In genomic region chr7:118554290-118554689, GRCm38 (mm10) we compare ENCODE assay signal across 30 mouse cellular contexts. TPM values are rescaled to one million over a fixed set of nuclear protein-coding genes. Genes with fewer than 3 reads are reported as not detected.
A peak's percentile ranks its signal among the peaks of the same experiment; 100 is the strongest.
DNase-seq lines count a peak whose midpoint lies in the region; ATAC-seq and TF ChIP-seq lines count a peak whose summit lies in the region.
"Had no signal": no experiment of that assay in that cellular context is flagged by ENCODE, and none has a peak within 500 bp of the region (broad histone marks: within the 10 kb centered on the region; RNA-seq: fewer than 3 reads in every experiment).

No protein-coding gene starts in this region.

- H3K36me3 ChIP-seq in hindbrain, postnatal 0 days (ENCODE audit: insufficient read depth, low read length), result peaks cover 24% of the 10 kb centered on the region
- H3K36me3 ChIP-seq in hindbrain, embryonic 10.5 days, result peaks cover 92% of the 10 kb centered on the region
- H3K36me3 ChIP-seq in midbrain, embryonic 12.5 days, result peaks cover 52% of the 10 kb centered on the region
- peaks cover 78% of the 10 kb centered on the region for H3K36me3 ChIP-seq in midbrain, embryonic 10.5 days
- no peaks in the 10 kb centered on the region for H3K36me3 ChIP-seq in heart, adult 2 months (ENCODE audit: control insufficient read depth, insufficient read depth, low read length)

- no peaks in the 10 kb centered on the region for H3K79me2 ChIP-seq in heart, adult 2 months (replicated peaks; ENCODE audit: control insufficient read depth, insufficient read depth, low read length)

- no peak overlapping the region for H3K4me2 ChIP-seq in hindbrain, postnatal 0 days (ENCODE audit: low read depth, low read length)
- no peak overlapping the region for H3K4me2 ChIP-seq in midbrain, embryonic 12.5 days (replicated peaks)
- H3K4me2 ChIP-seq: embryonic facial prominence, embryonic 12.5 days; forebrain, embryonic 13.5 days; heart, embryonic 13.5 days; hindbrain, embryonic 12.5 days; hindbrain, embryonic 15.5 days had no signal

- H3K4me1 ChIP-seq in hindbrain, postnatal 0 days (ENCODE audit: insufficient read depth, low read length), result no peaks in the 10 kb centered on the region
- H3K4me1 ChIP-seq in hindbrain, embryonic 10.5 days (replicated peaks), result no peaks in the 10 kb centered on the region
- no peaks in the 10 kb centered on the region for H3K4me1 ChIP-seq in midbrain, embryonic 12.5 days
- no peaks in the 10 kb centered on the region for H3K4me1 ChIP-seq in midbrain, embryonic 10.5 days
- H3K4me1 ChIP-seq in heart, adult 2 months (ENCODE audit: control insufficient read depth, insufficient read depth, low read length), result no peaks in the 10 kb centered on the region
- H3K4me1 ChIP-seq: embryonic facial prominence, embryonic 12.5 days; forebrain, embryonic 13.5 days; heart, embryonic 10.5 days; heart, embryonic 13.5 days; hindbrain, embryonic 12.5 days; hindbrain, embryonic 15.5 days had no signal

- no peak for ATAC-seq in hindbrain, postnatal 0 days
- ATAC-seq in midbrain, embryonic 12.5 days (ENCODE audit: low FRiP score, low read depth), result no peak
- ATAC-seq: activated CD4-positive, CD25-positive, alpha-beta regulatory T cell, adult 4 months; CD4-positive, CD25-positive, alpha-beta regulatory T cell, adult 4 months; forebrain, embryonic 13.5 days; forebrain, postnatal 0 days had no signal

- 0 out of 2 replicates have a peak, but pooled peaks cover 2% of the 10 kb centered on the region for H3K9me3 ChIP-seq in hindbrain, postnatal 0 days (ENCODE audit: low read length)
- 0 out of 2 replicates have a peak, but pooled peaks cover 4% of the 10 kb centered on the region for H3K9me3 ChIP-seq in hindbrain, embryonic 10.5 days
- H3K9me3 ChIP-seq in midbrain, embryonic 12.5 days, result no peaks in the 10 kb centered on the region
- peaks cover 7% of the 10 kb centered on the region; the same call in 1 of the 2 replicates for H3K9me3 ChIP-seq in midbrain, embryonic 10.5 days (replicated peaks)
- H3K9me3 ChIP-seq: embryonic facial prominence, embryonic 12.5 days; heart, embryonic 10.5 days; hindbrain, embryonic 15.5 days had no signal

- WGBS in hindbrain, postnatal 0 days, result 61% methylated on average over 2 of the region's 2 CpGs
- 88% methylated on average over 2 of the region's 2 CpGs for WGBS in hindbrain, embryonic 10.5 days
- WGBS in midbrain, embryonic 12.5 days, result 90% methylated on average over 2 of the region's 2 CpGs
- 92% methylated on average over 2 of the region's 2 CpGs for WGBS in midbrain, embryonic 10.5 days
- WGBS in heart, adult 2 months, result 74% methylated on average over 2 of the region's 2 CpGs

- TF ChIP-seq CTCF in hindbrain, postnatal 0 days (IDR thresholded peaks at IDR 0.05; ENCODE audit: low read depth), result no peak
- TF ChIP-seq CTCF in brain, embryonic 14.5 days (IDR thresholded peaks at IDR 0.05; ENCODE audit: borderline replicate concordance, extremely low read depth, insufficient read depth, insufficient read length), result no peak
- TF ChIP-seq CTCF in heart, adult 2 months (IDR thresholded peaks at IDR 0.05), result no peak

- no peak for TF ChIP-seq POLR2A in brain, embryonic 14.5 days (IDR thresholded peaks at IDR 0.05; ENCODE audit: borderline replicate concordance, extremely low read depth, insufficient read depth, insufficient read length, poor library complexity, severe bottlenecking)
- TF ChIP-seq POLR2A in heart, adult 2 months (IDR thresholded peaks at IDR 0.05; ENCODE audit: insufficient read depth, low read depth, low read length), result no peak

- H3K4me3 ChIP-seq in hindbrain, postnatal 0 days (ENCODE audit: low read length), result no peak overlapping the region
- H3K4me3 ChIP-seq in hindbrain, embryonic 10.5 days, result no peak overlapping the region
- no peak overlapping the region for H3K4me3 ChIP-seq in midbrain, embryonic 12.5 days
- H3K4me3 ChIP-seq in midbrain, embryonic 10.5 days, result no peak overlapping the region
- H3K4me3 ChIP-seq in heart, adult 2 months, result no peak overlapping the region
- H3K4me3 ChIP-seq: embryonic facial prominence, embryonic 12.5 days; erythroblast, embryonic 14.5 days; forebrain, embryonic 13.5 days; gastrocnemius, adult 2 months; heart, embryonic 10.5 days; heart, embryonic 13.5 days; hindbrain, embryonic 12.5 days; hindbrain, embryonic 15.5 days had no signal

- TF ChIP-seq EP300 in heart, adult 2 months (IDR thresholded peaks at IDR 0.05; ENCODE audit: insufficient read depth, low read depth, low read length), result no peak

- intact Hi-C loops in heart, adult 2 months (cut with DNase I), result no loop called here

- H3K27me3 ChIP-seq in hindbrain, postnatal 0 days (ENCODE audit: insufficient read depth, low read length), result no peaks in the 10 kb centered on the region
- H3K27me3 ChIP-seq in hindbrain, embryonic 10.5 days (ENCODE audit: insufficient read depth, poor library complexity, severe bottlenecking), result no peaks in the 10 kb centered on the region
- no peaks in the 10 kb centered on the region for H3K27me3 ChIP-seq in midbrain, embryonic 12.5 days
- no peaks in the 10 kb centered on the region for H3K27me3 ChIP-seq in midbrain, embryonic 10.5 days (ENCODE audit: low read depth, poor library complexity, severe bottlenecking)
- H3K27me3 ChIP-seq in heart, adult 2 months (ENCODE audit: control insufficient read depth, insufficient read depth, low read length), result no peaks in the 10 kb centered on the region
- H3K27me3 ChIP-seq: embryonic facial prominence, embryonic 12.5 days; forebrain, embryonic 13.5 days; heart, embryonic 13.5 days; hindbrain, embryonic 12.5 days; hindbrain, embryonic 15.5 days had no signal

- no peak overlapping the region for H3K27ac ChIP-seq in hindbrain, postnatal 0 days
- no peak overlapping the region for H3K27ac ChIP-seq in hindbrain, embryonic 10.5 days
- 0 out of 2 replicates have a peak overlapping the region, but pooled peaks have one; percentile 16 for H3K27ac ChIP-seq in midbrain, embryonic 12.5 days (replicated peaks)
- H3K27ac ChIP-seq in midbrain, embryonic 10.5 days (replicated peaks), result no peak overlapping the region
- H3K27ac ChIP-seq in heart, adult 2 months, result no peak overlapping the region
- H3K27ac ChIP-seq: embryonic facial prominence, embryonic 12.5 days; forebrain, embryonic 13.5 days; gastrocnemius, adult 2 months; heart, embryonic 10.5 days; heart, embryonic 13.5 days; hindbrain, embryonic 12.5 days; hindbrain, embryonic 15.5 days had no signal

- peak; percentile 10 for DNase-seq in hindbrain, postnatal 0 days (ENCODE audit: low spot score)
- no peak for DNase-seq in hindbrain, embryonic 10.5 days (ENCODE audit: low spot score)
- DNase-seq in midbrain, embryonic 10.5 days (ENCODE audit: low spot score), result no peak
- DNase-seq in MN1 (ENCODE audit: low spot score), result peak; percentile 35
- peak; percentile 63 for DNase-seq in brain, embryonic 14.5 days (ENCODE audit: low read depth)
- DNase-seq in heart, adult 2 months, result no peak
- no peak for DNase-seq in ovary, postnatal 36 days (ENCODE audit: low spot score)
- DNase-seq: adrenal gland, adult 8-10 months; adrenal gland, postnatal 25 days; cerebellum, adult 18-20 months; cerebellum, adult 9-10 months; cerebellum, postnatal 14 days; forebrain, postnatal 0 days; gastrocnemius, adult 2 months; gastrocnemius, postnatal 25 days; heart, adult 18-20 months; heart, postnatal 14 days; heart, postnatal 4 days had no signal

- H3K9ac ChIP-seq in hindbrain, postnatal 0 days (replicated peaks; ENCODE audit: low read length), result no peak overlapping the region
- H3K9ac ChIP-seq in midbrain, embryonic 12.5 days (replicated peaks), result no peak overlapping the region
- H3K9ac ChIP-seq in heart, adult 2 months (ENCODE audit: low read depth, low read length), result no peak overlapping the region
- H3K9ac ChIP-seq: embryonic facial prominence, embryonic 12.5 days; forebrain, embryonic 13.5 days; forebrain, postnatal 0 days; heart, embryonic 13.5 days; hindbrain, embryonic 12.5 days; hindbrain, embryonic 15.5 days had no signal

RNA-seq across cellular contexts. Expression of gene Coq7, which starts 21.1 kb away (rescaled TPM):
- 32.0 and 35.8 TPM in 2 replicates for total RNA-seq in hindbrain, postnatal 0 days (2014; rRNA removed)
- polyA plus RNA-seq in hindbrain, postnatal 0 days (2015; fragmentation: Nextera tagmentation; extraction: Ambion mirVana), result 154 and 157 TPM in 2 replicates
- polyA plus RNA-seq in hindbrain, embryonic 10.5 days (2016; fragmentation: Nextera tagmentation; extraction: Ambion mirVana), result 122 and 128 TPM in 2 replicates
- polyA plus RNA-seq in midbrain, embryonic 12.5 days (2016; fragmentation: Nextera tagmentation; extraction: Ambion mirVana), result 86.3 and 91.5 TPM in 2 replicates
- polyA plus RNA-seq in midbrain, embryonic 10.5 days (2016; fragmentation: Nextera tagmentation; extraction: Ambion mirVana), result 129 and 131 TPM in 2 replicates
- polyA plus RNA-seq in brain, embryonic 14.5 days (2012; rRNA removed), result 56.3 and 75.3 TPM in 2 replicates
- 100 to 1,000 TPM; 110 to 128 TPM for total RNA-seq in heart, adult 2 months (2021)
- 151 TPM in 2 replicates for polyA plus RNA-seq in heart, adult 2 months (2012; rRNA removed)

RNA-seq across cellular contexts. Expression of gene Tmc7, which starts 30.2 kb away (rescaled TPM):
- 11.8 and 14.3 TPM in 2 replicates for total RNA-seq in hindbrain, postnatal 0 days (2014; rRNA removed)
- 4.9 and 5.3 TPM in 2 replicates for polyA plus RNA-seq in hindbrain, postnatal 0 days (2015; fragmentation: Nextera tagmentation; extraction: Ambion mirVana)
- polyA plus RNA-seq in hindbrain, embryonic 10.5 days (2016; fragmentation: Nextera tagmentation; extraction: Ambion mirVana), result 8.4 and 8.6 TPM in 2 replicates
- polyA plus RNA-seq in midbrain, embryonic 12.5 days (2016; fragmentation: Nextera tagmentation; extraction: Ambion mirVana), result 9.1 and 10.4 TPM in 2 replicates
- polyA plus RNA-seq in midbrain, embryonic 10.5 days (2016; fragmentation: Nextera tagmentation; extraction: Ambion mirVana), result 7.4 and 7.6 TPM in 2 replicates
- polyA plus RNA-seq in brain, embryonic 14.5 days (2012; rRNA removed), result 8.3 and 9.2 TPM in 2 replicates
- 1 to 10 TPM; 6.4 to 6.9 TPM for total RNA-seq in heart, adult 2 months (2021)
- polyA plus RNA-seq in heart, adult 2 months (2012; rRNA removed), result 3.2 and 6.1 TPM in 2 replicates
- total RNA-seq: MEL had no signal
- polyA plus RNA-seq: activated CD4-positive, CD25-positive, alpha-beta regulatory T cell, adult 4 months; C2C12; CD4-positive, CD25-positive, alpha-beta regulatory T cell, adult 4 months; erythroblast, embryonic 14.5 days had no signal

RNA-seq across cellular contexts. Expression of gene Tmc5, which starts 42.8 kb away (rescaled TPM):
- 0.29 and 0.73 TPM in 2 replicates for total RNA-seq in hindbrain, postnatal 0 days (2014; rRNA removed)
- 0.24 and 0.25 TPM in 2 replicates for polyA plus RNA-seq in hindbrain, postnatal 0 days (2015; fragmentation: Nextera tagmentation; extraction: Ambion mirVana)
- polyA plus RNA-seq in hindbrain, embryonic 10.5 days (2016; fragmentation: Nextera tagmentation; extraction: Ambion mirVana), result 0.22 and 0.51 TPM in 2 replicates
- polyA plus RNA-seq in midbrain, embryonic 12.5 days (2016; fragmentation: Nextera tagmentation; extraction: Ambion mirVana), result 0.21 and 0.23 TPM in 2 replicates
- 0.19 and 0.39 TPM in 2 replicates for polyA plus RNA-seq in midbrain, embryonic 10.5 days (2016; fragmentation: Nextera tagmentation; extraction: Ambion mirVana)
- 0.26 and 0.30 TPM in 2 replicates for polyA plus RNA-seq in brain, embryonic 14.5 days (2012; rRNA removed)
- total RNA-seq in heart, adult 2 months (2021), result under 1 TPM; 0.10 to 0.34 TPM
- 0.72 and 0.73 TPM in 2 replicates for polyA plus RNA-seq in heart, adult 2 months (2012; rRNA removed)
- total RNA-seq: gastrocnemius, adult 2 months; MEL had no signal
- polyA plus RNA-seq: activated CD4-positive, CD25-positive, alpha-beta regulatory T cell, adult 4 months; C2C12; CD4-positive, CD25-positive, alpha-beta regulatory T cell, adult 4 months; erythroblast, embryonic 14.5 days; heart, embryonic 10.5 days had no signal

Comparison
In these comparisons a context has a peak if more than half of its experiments do, and no peak if none do; other contexts are left out.
1. DNase-seq: peak in hindbrain, postnatal 0 days (single experiment), MN1 (single experiment) and brain, embryonic 14.5 days (single experiment); none in hindbrain, embryonic 10.5 days (single experiment), midbrain, embryonic 10.5 days (single experiment), heart, adult 2 months (0 of 2) and ovary, postnatal 36 days (single experiment).